8 mouse cellular contexts compared by ENCODE assay signal in genomic region chr10:4405511-4405910, GRCm38 (mm10). TPM values are rescaled to one million over a fixed set of nuclear protein-coding genes. Genes with fewer than 3 reads are reported as not detected.
DNase-seq lines count a peak whose midpoint lies in the region; ATAC-seq and TF ChIP-seq lines count a peak whose summit lies in the region.

No protein-coding gene starts in this region.

- 80% methylated on average over 5 of the region's 5 CpGs for WGBS in embryonic facial prominence, embryonic 14.5 days
- 90% methylated on average over 5 of the region's 5 CpGs for WGBS in embryonic facial prominence, embryonic 10.5 days
- WGBS in lung, embryonic 14.5 days, result 63% methylated on average over 5 of the region's 5 CpGs
- 21% methylated on average over 5 of the region's 5 CpGs for WGBS in heart, postnatal 0 days
- 90% methylated on average over 5 of the region's 5 CpGs for WGBS in midbrain, embryonic 14.5 days

- no peak for DNase-seq in embryonic facial prominence, embryonic 14.5 days (ENCODE audit: low spot score)
- DNase-seq in embryonic facial prominence, embryonic 10.5 days (ENCODE audit: low spot score), result no peak
- DNase-seq in lung, embryonic 14.5 days, result peak; percentile 21
- DNase-seq in lung, postnatal 36 days, result no peak
- peak; percentile 32 for DNase-seq in heart, postnatal 0 days (ENCODE audit: low spot score)
- DNase-seq in midbrain, embryonic 14.5 days, result no peak
- no peak for DNase-seq in cerebellum, adult 9-10 months
- DNase-seq in kidney, postnatal 10 days, result no peak

- H3K4me1 ChIP-seq in embryonic facial prominence, embryonic 14.5 days (ENCODE audit: control insufficient read depth, insufficient read depth, low read length), result no peaks in the 10 kb centered on the region
- H3K4me1 ChIP-seq in embryonic facial prominence, embryonic 10.5 days, result no peaks in the 10 kb centered on the region
- no peaks in the 10 kb centered on the region for H3K4me1 ChIP-seq in lung, embryonic 14.5 days (ENCODE audit: insufficient read depth)
- H3K4me1 ChIP-seq in heart, postnatal 0 days (ENCODE audit: control insufficient read depth, insufficient read depth), result no peaks in the 10 kb centered on the region
- no peaks in the 10 kb centered on the region for H3K4me1 ChIP-seq in midbrain, embryonic 14.5 days (ENCODE audit: control insufficient read depth, insufficient read depth, low read length)

- no peak overlapping the region for H3K9ac ChIP-seq in embryonic facial prominence, embryonic 14.5 days (ENCODE audit: low read depth, low read length)
- H3K9ac ChIP-seq in lung, embryonic 14.5 days, result no peak overlapping the region; the same call in 1 of the 2 replicates
- no peak overlapping the region for H3K9ac ChIP-seq in heart, postnatal 0 days (replicated peaks; ENCODE audit: low read depth, low read length)
- H3K9ac ChIP-seq in midbrain, embryonic 14.5 days (replicated peaks; ENCODE audit: low read length), result no peak overlapping the region

- H3K27me3 ChIP-seq in embryonic facial prominence, embryonic 14.5 days (replicated peaks; ENCODE audit: control insufficient read depth, insufficient read depth, low read length), result no peaks in the 10 kb centered on the region
- no peaks in the 10 kb centered on the region for H3K27me3 ChIP-seq in embryonic facial prominence, embryonic 10.5 days (replicated peaks; ENCODE audit: low read depth, poor library complexity, severe bottlenecking)
- no peaks in the 10 kb centered on the region for H3K27me3 ChIP-seq in lung, embryonic 14.5 days (ENCODE audit: insufficient read depth, low read length)
- no peaks in the 10 kb centered on the region for H3K27me3 ChIP-seq in heart, postnatal 0 days (ENCODE audit: control insufficient read depth, insufficient read depth, low read length)
- H3K27me3 ChIP-seq in midbrain, embryonic 14.5 days (ENCODE audit: control insufficient read depth, insufficient read depth, low read length), result no peaks in the 10 kb centered on the region

- TF ChIP-seq EP300 in heart, postnatal 0 days (IDR thresholded peaks at IDR 0.05; ENCODE audit: low read depth), result no peak

- ATAC-seq in embryonic facial prominence, embryonic 14.5 days (ENCODE audit: low read depth), result 0 out of 2 replicates have a peak, but pooled peaks have one; percentile 2
- peak; percentile 50 for ATAC-seq in lung, embryonic 14.5 days (ENCODE audit: insufficient read depth)
- peak; percentile 73 for ATAC-seq in heart, postnatal 0 days (ENCODE audit: insufficient read depth, low read depth)
- 0 out of 2 replicates have a peak, but pooled peaks have one; percentile 9 for ATAC-seq in midbrain, embryonic 14.5 days (ENCODE audit: low FRiP score, low TSS enrichment)

- no peak overlapping the region for H3K4me2 ChIP-seq in embryonic facial prominence, embryonic 14.5 days (ENCODE audit: low read depth, low read length)
- no peak overlapping the region for H3K4me2 ChIP-seq in lung, embryonic 14.5 days
- no peak overlapping the region for H3K4me2 ChIP-seq in heart, postnatal 0 days (ENCODE audit: low read depth, low read length)
- H3K4me2 ChIP-seq in midbrain, embryonic 14.5 days (ENCODE audit: low read length), result no peak overlapping the region

- peaks cover 64% of the 10 kb centered on the region for H3K36me3 ChIP-seq in embryonic facial prominence, embryonic 14.5 days (ENCODE audit: control insufficient read depth, insufficient read depth, low read length)
- H3K36me3 ChIP-seq in embryonic facial prominence, embryonic 10.5 days (replicated peaks), result peaks cover 89% of the 10 kb centered on the region
- peaks cover 62% of the 10 kb centered on the region for H3K36me3 ChIP-seq in lung, embryonic 14.5 days (ENCODE audit: insufficient read depth)
- peaks cover 65% of the 10 kb centered on the region for H3K36me3 ChIP-seq in heart, postnatal 0 days (replicated peaks; ENCODE audit: control insufficient read depth, insufficient read depth, low read length)
- H3K36me3 ChIP-seq in midbrain, embryonic 14.5 days (ENCODE audit: control insufficient read depth, insufficient read depth, low read length), result peaks cover 36% of the 10 kb centered on the region

- H3K27ac ChIP-seq in embryonic facial prominence, embryonic 14.5 days (replicated peaks; ENCODE audit: low read depth, low read length), result no peak overlapping the region
- H3K27ac ChIP-seq in embryonic facial prominence, embryonic 10.5 days (replicated peaks), result no peak overlapping the region
- no peak overlapping the region for H3K27ac ChIP-seq in lung, embryonic 14.5 days (ENCODE audit: low read depth)
- H3K27ac ChIP-seq in heart, postnatal 0 days (ENCODE audit: low read depth), result peak overlapping the region; percentile 35; the same call in 1 of the 2 replicates
- no peak overlapping the region for H3K27ac ChIP-seq in midbrain, embryonic 14.5 days (replicated peaks; ENCODE audit: low read depth, low read length)

- H3K4me3 ChIP-seq in embryonic facial prominence, embryonic 14.5 days (ENCODE audit: low read depth, low read length), result no peak overlapping the region
- no peak overlapping the region for H3K4me3 ChIP-seq in embryonic facial prominence, embryonic 10.5 days
- H3K4me3 ChIP-seq in lung, embryonic 14.5 days (ENCODE audit: low read depth, low read length), result no peak overlapping the region
- H3K4me3 ChIP-seq in heart, postnatal 0 days (ENCODE audit: low read depth, low read length), result no peak overlapping the region
- H3K4me3 ChIP-seq in midbrain, embryonic 14.5 days (replicated peaks; ENCODE audit: low read depth, low read length), result no peak overlapping the region

- H3K9me3 ChIP-seq in embryonic facial prominence, embryonic 14.5 days (ENCODE audit: control insufficient read depth, low read length), result no peaks in the 10 kb centered on the region
- H3K9me3 ChIP-seq in embryonic facial prominence, embryonic 10.5 days, result no peaks in the 10 kb centered on the region
- H3K9me3 ChIP-seq in lung, embryonic 14.5 days (ENCODE audit: low read depth, low read length), result no peaks in the 10 kb centered on the region
- no peaks in the 10 kb centered on the region for H3K9me3 ChIP-seq in heart, postnatal 0 days (replicated peaks; ENCODE audit: control insufficient read depth, low read length)
- no peaks in the 10 kb centered on the region for H3K9me3 ChIP-seq in midbrain, embryonic 14.5 days (ENCODE audit: control insufficient read depth, low read length)

- no peak for TF ChIP-seq CTCF in lung, embryonic 14.5 days (IDR thresholded peaks at IDR 0.05; ENCODE audit: low read depth)
- no peak for TF ChIP-seq CTCF in heart, postnatal 0 days (IDR thresholded peaks at IDR 0.05; ENCODE audit: low read depth)

RNA-seq across cellular contexts. Expression of gene Zbtb2, which starts 17.6 kb away (rescaled TPM):
- 13.7 and 14.4 TPM in 2 replicates for polyA plus RNA-seq in embryonic facial prominence, embryonic 14.5 days (2014; fragmentation: Nextera tagmentation; extraction: Ambion mirVana)
- 18.8 and 22.7 TPM in 2 replicates for polyA plus RNA-seq in embryonic facial prominence, embryonic 10.5 days (2016; fragmentation: Nextera tagmentation; extraction: Ambion mirVana)
- 17.3 and 18.1 TPM in 2 replicates for polyA plus RNA-seq in lung, embryonic 14.5 days (2014; fragmentation: Nextera tagmentation; extraction: Ambion mirVana)
- total RNA-seq in heart, postnatal 0 days (2014; rRNA removed; ENCODE audit: low replicate concordance), result 16.3 and 19.8 TPM in 2 replicates
- 5.1 and 5.2 TPM in 2 replicates for polyA plus RNA-seq in heart, postnatal 0 days (2015; fragmentation: Nextera tagmentation; extraction: Ambion mirVana)
- 12.7 and 17.5 TPM in 2 replicates for polyA plus RNA-seq in midbrain, embryonic 14.5 days (2014; fragmentation: Nextera tagmentation; extraction: Ambion mirVana)

RNA-seq across cellular contexts. Expression of gene Rmnd1, which starts 26.7 kb away (rescaled TPM):
- polyA plus RNA-seq in embryonic facial prominence, embryonic 14.5 days (2014; fragmentation: Nextera tagmentation; extraction: Ambion mirVana), result 46.8 and 53.2 TPM in 2 replicates
- polyA plus RNA-seq in embryonic facial prominence, embryonic 10.5 days (2016; fragmentation: Nextera tagmentation; extraction: Ambion mirVana), result 46.5 and 52.5 TPM in 2 replicates
- polyA plus RNA-seq in lung, embryonic 14.5 days (2014; fragmentation: Nextera tagmentation; extraction: Ambion mirVana), result 46.0 and 46.3 TPM in 2 replicates
- total RNA-seq in heart, postnatal 0 days (2014; rRNA removed; ENCODE audit: low replicate concordance), result 45.5 and 172 TPM in 2 replicates
- 76.1 and 82.1 TPM in 2 replicates for polyA plus RNA-seq in heart, postnatal 0 days (2015; fragmentation: Nextera tagmentation; extraction: Ambion mirVana)
- 44.5 and 45.7 TPM in 2 replicates for polyA plus RNA-seq in midbrain, embryonic 14.5 days (2014; fragmentation: Nextera tagmentation; extraction: Ambion mirVana)

RNA-seq across cellular contexts. Expression of gene Armt1, which starts 26.8 kb away (rescaled TPM):
- polyA plus RNA-seq in embryonic facial prominence, embryonic 14.5 days (2014; fragmentation: Nextera tagmentation; extraction: Ambion mirVana), result 15.6 and 16.2 TPM in 2 replicates
- 27.4 and 29.5 TPM in 2 replicates for polyA plus RNA-seq in embryonic facial prominence, embryonic 10.5 days (2016; fragmentation: Nextera tagmentation; extraction: Ambion mirVana)
- polyA plus RNA-seq in lung, embryonic 14.5 days (2014; fragmentation: Nextera tagmentation; extraction: Ambion mirVana), result 20.7 and 21.1 TPM in 2 replicates
- total RNA-seq in heart, postnatal 0 days (2014; rRNA removed; ENCODE audit: low replicate concordance), result 10.0 and 14.7 TPM in 2 replicates
- 8.5 and 8.9 TPM in 2 replicates for polyA plus RNA-seq in heart, postnatal 0 days (2015; fragmentation: Nextera tagmentation; extraction: Ambion mirVana)
- polyA plus RNA-seq in midbrain, embryonic 14.5 days (2014; fragmentation: Nextera tagmentation; extraction: Ambion mirVana), result 9.2 and 14.7 TPM in 2 replicates

Comparison
In these comparisons a context has a peak if more than half of its experiments do, and no peak if none do; other contexts are left out.
1. DNase-seq: peak in lung, embryonic 14.5 days (single experiment) and heart, postnatal 0 days (single experiment); none in embryonic facial prominence, embryonic 14.5 days (single experiment), embryonic facial prominence, embryonic 10.5 days (single experiment), lung, postnatal 36 days (single experiment), midbrain, embryonic 14.5 days (single experiment), cerebellum, adult 9-10 months (single experiment) and kidney, postnatal 10 days (single experiment).
2. ATAC-seq: peak in every context shown above with its lines; median percentile 73 in heart, postnatal 0 days; 50 in lung, embryonic 14.5 days; 9 in midbrain, embryonic 14.5 days; 2 in embryonic facial prominence, embryonic 14.5 days.